Mouse (Mus musculus) embryonic facial prominence, embryonic 12.5 days (tissue): Measurements from ENCODE around the gene Vmn1r53. TPM values are rescaled to one million over a fixed set of nuclear protein-coding genes. Genes with fewer than 3 reads are reported as not detected.
"Not testable (repeated sequence)": the region's sequence is repeated elsewhere in the genome, so short reads cannot be mapped to it uniquely, and the experiment has no call there.

ENCODE experiments used
- ATAC-seq: fragments of 200-750 bp; cut with Nextera tagmentation; 2 replicates; pipeline ENCODE4 v1.8.0; 2017; ENCODE audit not compliant: insufficient number of reproducible peaks, insufficient read depth, low FRiP score, low TSS enrichment
- H3K27ac ChIP-seq: fragments of 300-500 bp; sonication (generic); 2 replicates; pipeline ENCODE4 v1.5.1; 2016; ENCODE audit warnings: mild to moderate bottlenecking
- H3K27me3 ChIP-seq: fragments of 300-500 bp; sonication (generic); 2 replicates; pipeline ENCODE4 v1.6.1; 2016; ENCODE audit warnings: mild to moderate bottlenecking, moderate library complexity
- H3K36me3 ChIP-seq: fragments of 300-500 bp; sonication (generic); 2 replicates; pipeline ENCODE4 v1.6.1; 2016; ENCODE audit warnings: mild to moderate bottlenecking
- H3K4me1 ChIP-seq: fragments of 300-500 bp; sonication (generic); 2 replicates; pipeline ENCODE4 v1.6.1; 2016
- H3K4me2 ChIP-seq: fragments of 300-500 bp; sonication (generic); replicated peaks from 2 replicates; pipeline ENCODE4 v1.6.1; 2016; ENCODE audit warnings: mild to moderate bottlenecking, moderate library complexity
- H3K4me3 ChIP-seq: fragments of 300-500 bp; sonication (generic); 2 replicates; pipeline ENCODE4 v1.5.1; 2016; ENCODE audit warnings: mild to moderate bottlenecking
- H3K9ac ChIP-seq: fragments of 300-500 bp; sonication (generic); 2 replicates; pipeline ENCODE4 v1.6.1; 2016; ENCODE audit warnings: mild to moderate bottlenecking, moderate library complexity
- H3K9me3 ChIP-seq: fragments of 300-500 bp; sonication (generic); 2 replicates; pipeline ENCODE4 v1.6.1; 2016; ENCODE audit warnings: mild to moderate bottlenecking, moderate library complexity
- WGBS: fragments of 180-500 bp; shearing (Covaris S2); methylation state at CpG from one replicate; pipeline ENCODE4 v1.1.7; 2016; 5-methylcytosine and 5-hydroxymethylcytosine counted together
- polyA plus RNA-seq: library from polyadenylated mRNA; unstranded; fragments of >200 nt; fragmentation: Nextera tagmentation; extraction: Ambion mirVana; gene quantifications from 2 replicates; pipeline ENCODE4 v1.2.1, GENCODE M21; 2016

The Vmn1r53 gene
- not detected in 2 replicates for polyA plus RNA-seq

- Histone ChIP-seq H3K9me3 (peaks cover 5% of the 10 kb centered on the region; the same call in 1 of the 2 replicates), H3K36me3 (no peaks in the 10 kb centered on the region), H3K4me1 (no peaks in the 10 kb centered on the region), H3K9ac (no peak within 1 kb of the TSS), H3K27ac (no peak within 1 kb of the TSS), H3K4me2 (no peak within 1 kb of the TSS), H3K27me3 (no peaks in the 10 kb centered on the region), H3K4me3 (no peak within 1 kb of the TSS)
- no peak for ATAC-seq
- 89% methylated on average over 1 of the region's 1 CpGs for WGBS
These were observed at the start of gene Vmn1r53 for GRCm38 (mm10) chr6:90224338-90224737. TSS of gene Vmn1r53 (minus strand) at chr6:90224438.

- H3K4me3 ChIP-seq = no peak within 1 kb of the TSS
- WGBS = 73% methylated on average over 1 of the region's 1 CpGs
- H3K27ac ChIP-seq = no peak within 1 kb of the TSS
- no peak within 1 kb of the TSS for H3K4me2 ChIP-seq
- H3K27me3 ChIP-seq = no peaks in the 10 kb centered on the region
- no peak for ATAC-seq
- no peaks in the 10 kb centered on the region for H3K9me3 ChIP-seq
- no peaks in the 10 kb centered on the region for H3K36me3 ChIP-seq
- H3K4me1 ChIP-seq = no peaks in the 10 kb centered on the region
- H3K9ac ChIP-seq = no peak within 1 kb of the TSS
These were observed 21.8 kb upstream of the Vmn1r53 start, which contains the start of gene Vmn1r54 for GRCm38 (mm10) chr6:90246000-90246399. TSS of gene Vmn1r54 (plus strand) at chr6:90246300.

GRCm38 (mm10) chr6:90244019-90244418 lies 19.8 kb upstream of the Vmn1r53 start:
- Histone ChIP-seq H3K36me3 (no peaks in the 10 kb centered on the region), H3K9ac (no peak overlapping the region), H3K27me3 (no peaks in the 10 kb centered on the region), H3K27ac (no peak overlapping the region), H3K4me2 (no peak overlapping the region), H3K9me3 (no peaks in the 10 kb centered on the region), H3K4me1 (no peaks in the 10 kb centered on the region), H3K4me3 (no peak overlapping the region)
- 79% methylated on average over 3 of the region's 3 CpGs for WGBS
- no peak for ATAC-seq

- no peak for ATAC-seq
These were observed 8.4 kb upstream of the Vmn1r53 start for GRCm38 (mm10) chr6:90232681-90233080.

GRCm38 (mm10) chr6:90232114-90232513 lies 7.9 kb upstream of the Vmn1r53 start:
- not testable (repeated sequence) for H3K4me3 ChIP-seq, H3K9me3 ChIP-seq, H3K9ac ChIP-seq, H3K27me3 ChIP-seq, H3K4me2 ChIP-seq, ATAC-seq, H3K4me1 ChIP-seq, H3K27ac ChIP-seq, H3K36me3 ChIP-seq
- 86% methylated on average over 4 of the region's 4 CpGs for WGBS

More at GRCm38 (mm10) chr6:90232681-90233080, 8.4 kb upstream of the Vmn1r53 start:
- Histone ChIP-seq H3K4me3 (no peak overlapping the region), H3K4me1 (no peaks in the 10 kb centered on the region), H3K9ac (no peak overlapping the region), H3K4me2 (no peak overlapping the region), H3K27ac (no peak overlapping the region), H3K36me3 (no peaks in the 10 kb centered on the region), H3K27me3 (no peaks in the 10 kb centered on the region), H3K9me3 (peaks cover 5% of the 10 kb centered on the region; the same call in 1 of the 2 replicates)
- WGBS = 59% methylated on average over 27 of the region's 27 CpGs

GRCm38 (mm10) chr6:90202493-90202892 lies 21.7 kb downstream of the Vmn1r53 start, which contains the start of gene V1ra8:
TSS of gene V1ra8 (plus strand) at chr6:90202793.
- not testable (repeated sequence) for H3K9ac ChIP-seq, ATAC-seq, H3K27me3 ChIP-seq, H3K27ac ChIP-seq, H3K36me3 ChIP-seq, H3K9me3 ChIP-seq, H3K4me2 ChIP-seq, H3K4me3 ChIP-seq, H3K4me1 ChIP-seq
- WGBS = 85% methylated on average over 2 of the region's 2 CpGs

DNA sequence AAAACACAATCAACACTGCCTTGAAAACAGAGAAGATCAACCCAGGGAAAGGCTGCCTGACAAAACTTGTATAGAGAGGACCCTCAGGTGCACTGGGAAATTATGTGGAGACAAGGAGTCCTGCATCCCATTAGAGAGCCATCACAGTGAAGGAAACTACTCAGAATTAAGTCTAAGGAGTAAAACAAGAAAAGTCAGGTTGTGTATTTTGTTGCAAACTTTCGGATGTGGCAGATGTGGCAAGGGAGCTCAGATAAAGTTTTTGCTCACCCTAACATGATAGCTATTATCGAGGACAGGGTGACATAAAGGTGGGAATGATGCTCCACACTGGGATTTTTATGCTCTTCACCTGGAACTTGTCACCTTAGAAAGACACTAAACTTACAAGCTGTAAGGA lies 49.7 kb downstream of the Vmn1r53 start, which contains the start of gene Vmn1r52:
TSS of gene Vmn1r52 (plus strand) at position 301 of the 400 bp plus-strand sequence.
- Histone ChIP-seq H3K27ac (no peak within 1 kb of the TSS), H3K36me3 (no peaks in the 10 kb centered on the region), H3K4me1 (no peaks in the 10 kb centered on the region), H3K4me2 (no peak within 1 kb of the TSS), H3K9me3 (no peaks in the 10 kb centered on the region), H3K4me3 (no peak within 1 kb of the TSS), H3K27me3 (no peaks in the 10 kb centered on the region), H3K9ac (no peak within 1 kb of the TSS)
- WGBS = 62% methylated on average over 2 of the region's 2 CpGs
- ATAC-seq = no peak

Other genes with a start within 250 kb of the Vmn1r53 start
- gene Vmn1r47, start 208.3 kb downstream of the Vmn1r53 start, polyA plus RNA-seq = not detected in 2 replicates
- not detected in 2 replicates for gene Vmn1r48, start 187.6 kb downstream of the Vmn1r53 start, polyA plus RNA-seq
- not detected in 2 replicates for gene Vmn1r49, start 145.9 kb downstream of the Vmn1r53 start, polyA plus RNA-seq
- not detected in 2 replicates for gene Vmn1r50, start 123.0 kb downstream of the Vmn1r53 start, polyA plus RNA-seq
- not detected in 2 replicates for gene Vmn1r51, start 101.8 kb downstream of the Vmn1r53 start, polyA plus RNA-seq
- gene Vmn1r52, start 49.6 kb downstream of the Vmn1r53 start, polyA plus RNA-seq = not detected in 2 replicates
- not detected in 2 replicates for gene V1ra8, start 21.6 kb downstream of the Vmn1r53 start, polyA plus RNA-seq
- not detected in 2 replicates for gene Vmn1r54, start 21.9 kb upstream of the Vmn1r53 start, polyA plus RNA-seq
- gene BC048671, start 76.8 kb upstream of the Vmn1r53 start, polyA plus RNA-seq = not detected in 2 replicates
- 0.22 TPM in 1 of 2 replicates, not detected in the other for gene Chst13, start 100.7 kb upstream of the Vmn1r53 start, polyA plus RNA-seq
- not detected in 2 replicates for gene Uroc1, start 108.8 kb upstream of the Vmn1r53 start, polyA plus RNA-seq
- 11.5 and 12.6 TPM in 2 replicates for gene Zxdc, start 145.1 kb upstream of the Vmn1r53 start, polyA plus RNA-seq
- gene Cfap100, start 204.4 kb upstream of the Vmn1r53 start, polyA plus RNA-seq = 0.65 and 0.76 TPM in 2 replicates
- 4.5 TPM in 2 replicates for gene Klf15, start 238.1 kb upstream of the Vmn1r53 start, polyA plus RNA-seq